Mouse (Mus musculus): ENCODE data around the gene C1ql4. TPM values are rescaled to one million over a fixed set of nuclear protein-coding genes. Genes with fewer than 3 reads are reported as not detected.

Gene C1ql4
- polyA plus RNA-seq, 1 experiment from 2014 or later, result 0.22 TPM

DNA sequence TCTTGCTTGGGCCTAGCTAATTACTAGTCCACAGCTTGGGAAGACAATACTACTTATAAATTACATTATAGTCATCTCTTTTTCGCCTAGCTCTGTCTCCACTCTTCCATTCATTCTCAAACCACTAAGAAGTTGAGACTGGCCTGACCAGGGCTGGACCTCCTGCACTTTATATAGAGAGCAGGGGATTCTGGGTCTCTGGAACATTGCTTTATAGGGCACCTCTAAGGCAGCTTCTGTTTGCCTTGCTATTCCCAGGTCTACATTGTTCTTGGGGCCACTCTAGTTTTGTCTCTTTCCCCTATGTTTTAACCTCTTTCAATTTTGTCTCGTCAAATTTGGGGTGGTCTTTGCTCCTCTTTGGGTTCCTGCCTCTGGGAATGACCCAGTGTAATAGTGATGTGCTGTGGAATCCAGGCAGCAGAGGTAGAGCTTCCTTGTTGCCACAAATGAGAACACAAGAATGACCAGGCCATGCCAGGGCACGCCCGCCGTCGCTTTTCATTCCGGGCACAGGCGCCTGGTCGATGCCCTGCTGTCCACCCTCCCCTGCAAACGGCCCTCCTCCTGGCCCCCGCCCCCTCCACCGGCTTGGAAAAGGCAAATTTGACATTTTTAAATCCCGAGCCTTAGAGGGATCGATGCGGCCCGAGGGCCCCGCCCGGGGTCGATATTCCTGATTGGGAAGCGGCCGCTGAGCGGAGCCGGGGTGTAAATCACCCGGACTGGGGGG lies 8.6 kb upstream of the C1ql4 start:
- peak overlapping the region; percentile 60 for H3K4me2 ChIP-seq (replicated peaks; ENCODE audit: low read depth, low read length)
- no peak overlapping the region for H3K27ac ChIP-seq (ENCODE audit: low read length)
- H3K36me3 ChIP-seq (ENCODE audit: control insufficient read depth, insufficient read depth, low read length), result no peaks in the 10 kb centered on the region
- 4% methylated on average over 24 of the region's 24 CpGs for WGBS
- peak overlapping the region; percentile 34 for H3K4me3 ChIP-seq (ENCODE audit: low read depth, low read length)
- no peak for ATAC-seq (ENCODE audit: insufficient number of reproducible peaks, insufficient read depth, low FRiP score, low read depth)
- H3K9me3 ChIP-seq (ENCODE audit: control insufficient read depth, low read depth, low read length), result no peaks in the 10 kb centered on the region
- 0 out of 2 replicates have a peak overlapping the region, but pooled peaks have one; percentile 18 for H3K9ac ChIP-seq (replicated peaks; ENCODE audit: low read depth, low read length)
- H3K27me3 ChIP-seq (ENCODE audit: control insufficient read depth, insufficient read depth, low read length), result peaks cover 68% of the 10 kb centered on the region
- H3K4me1 ChIP-seq (ENCODE audit: control insufficient read depth, insufficient read depth, low read length), result peaks cover 31% of the 10 kb centered on the region

DNA sequence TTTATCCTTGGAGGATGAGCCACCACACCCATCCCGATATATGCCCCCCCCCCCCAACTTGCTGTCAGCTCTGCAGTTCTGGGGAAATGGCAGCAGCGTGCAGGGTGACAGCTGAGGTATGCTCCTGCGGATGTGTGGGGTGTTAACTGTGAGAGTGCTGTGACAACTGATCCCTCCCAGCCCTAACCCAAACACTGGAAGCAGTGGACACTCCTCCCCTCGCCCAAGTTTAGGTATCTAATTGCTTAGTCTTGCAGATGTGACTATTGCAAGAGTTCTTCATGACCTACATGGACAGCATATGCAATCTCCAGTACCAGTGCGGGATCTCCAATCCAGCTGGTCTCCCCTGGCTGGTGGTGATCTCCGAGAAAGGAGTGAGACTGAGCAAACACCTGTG lies 7.7 kb upstream of the C1ql4 start:
- H3K9me3 ChIP-seq (ENCODE audit: control insufficient read depth, low read depth, low read length), result no peaks in the 10 kb centered on the region
- WGBS, result 8% methylated on average over 6 of the region's 6 CpGs
- no peak overlapping the region for H3K27ac ChIP-seq (ENCODE audit: low read length)

DNA sequence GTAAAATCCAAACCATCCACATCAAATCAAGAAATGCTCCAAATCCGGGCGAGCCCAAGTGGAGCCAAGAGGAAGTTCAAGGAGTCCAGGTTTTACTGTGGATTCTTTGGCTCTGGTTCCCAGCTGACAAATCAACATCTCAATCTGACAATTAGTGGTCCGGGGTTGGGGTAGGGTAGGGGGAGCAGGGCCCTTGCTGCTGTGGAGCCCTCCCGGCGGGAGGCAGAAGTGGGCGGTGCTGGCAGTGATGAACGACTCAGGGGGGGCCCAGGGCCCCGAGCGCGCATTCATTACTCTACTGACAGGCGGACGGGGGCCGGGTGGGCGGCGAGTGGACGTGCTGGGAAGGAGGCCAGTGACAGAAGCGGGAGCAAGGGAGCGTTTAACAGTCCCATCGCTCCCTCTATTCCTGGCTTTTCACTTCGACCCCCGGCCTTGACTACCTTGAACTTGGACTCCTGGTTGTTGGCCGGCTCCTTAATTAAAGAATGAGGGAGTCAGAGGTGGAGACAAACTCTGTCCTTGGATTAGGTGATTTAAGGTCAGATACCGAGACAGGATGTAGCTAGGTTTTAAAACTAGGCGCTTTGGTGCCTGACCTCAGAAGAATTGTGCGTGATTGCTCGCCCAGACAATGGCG lies 7.1 kb upstream of the C1ql4 start:
- no peaks in the 10 kb centered on the region for H3K36me3 ChIP-seq (ENCODE audit: control insufficient read depth, insufficient read depth, low read length)
- no peak overlapping the region for H3K27ac ChIP-seq (ENCODE audit: low read length)
- no peaks in the 10 kb centered on the region for H3K9me3 ChIP-seq (ENCODE audit: control insufficient read depth, low read depth, low read length)
- ATAC-seq (ENCODE audit: insufficient number of reproducible peaks, insufficient read depth, low FRiP score, low read depth), result no peak
- peak overlapping the region; percentile 8; the same call in 1 of the 2 replicates for H3K4me2 ChIP-seq (replicated peaks; ENCODE audit: low read depth, low read length)
- peaks cover 76% of the 10 kb centered on the region for H3K27me3 ChIP-seq (ENCODE audit: control insufficient read depth, insufficient read depth, low read length)
- H3K9ac ChIP-seq (replicated peaks; ENCODE audit: low read depth, low read length), result no peak overlapping the region
- 2% methylated on average over 22 of the region's 27 CpGs for WGBS
- H3K4me3 ChIP-seq (ENCODE audit: low read depth, low read length), result no peak overlapping the region
- peaks cover 31% of the 10 kb centered on the region for H3K4me1 ChIP-seq (ENCODE audit: control insufficient read depth, insufficient read depth, low read length)

More for the DNA sequence above, 7.7 kb upstream of the C1ql4 start:
- Histone ChIP-seq H3K9ac (replicated peaks; ENCODE audit: low read depth, low read length) (no peak overlapping the region), H3K4me2 (replicated peaks; ENCODE audit: low read depth, low read length) (no peak overlapping the region), H3K4me1 (ENCODE audit: control insufficient read depth, insufficient read depth, low read length) (peaks cover 31% of the 10 kb centered on the region), H3K27me3 (ENCODE audit: control insufficient read depth, insufficient read depth, low read length) (peaks cover 72% of the 10 kb centered on the region), H3K4me3 (ENCODE audit: low read depth, low read length) (no peak overlapping the region), H3K36me3 (ENCODE audit: control insufficient read depth, insufficient read depth, low read length) (no peaks in the 10 kb centered on the region)
- ATAC-seq (ENCODE audit: insufficient number of reproducible peaks, insufficient read depth, low FRiP score, low read depth), result no peak

DNA sequence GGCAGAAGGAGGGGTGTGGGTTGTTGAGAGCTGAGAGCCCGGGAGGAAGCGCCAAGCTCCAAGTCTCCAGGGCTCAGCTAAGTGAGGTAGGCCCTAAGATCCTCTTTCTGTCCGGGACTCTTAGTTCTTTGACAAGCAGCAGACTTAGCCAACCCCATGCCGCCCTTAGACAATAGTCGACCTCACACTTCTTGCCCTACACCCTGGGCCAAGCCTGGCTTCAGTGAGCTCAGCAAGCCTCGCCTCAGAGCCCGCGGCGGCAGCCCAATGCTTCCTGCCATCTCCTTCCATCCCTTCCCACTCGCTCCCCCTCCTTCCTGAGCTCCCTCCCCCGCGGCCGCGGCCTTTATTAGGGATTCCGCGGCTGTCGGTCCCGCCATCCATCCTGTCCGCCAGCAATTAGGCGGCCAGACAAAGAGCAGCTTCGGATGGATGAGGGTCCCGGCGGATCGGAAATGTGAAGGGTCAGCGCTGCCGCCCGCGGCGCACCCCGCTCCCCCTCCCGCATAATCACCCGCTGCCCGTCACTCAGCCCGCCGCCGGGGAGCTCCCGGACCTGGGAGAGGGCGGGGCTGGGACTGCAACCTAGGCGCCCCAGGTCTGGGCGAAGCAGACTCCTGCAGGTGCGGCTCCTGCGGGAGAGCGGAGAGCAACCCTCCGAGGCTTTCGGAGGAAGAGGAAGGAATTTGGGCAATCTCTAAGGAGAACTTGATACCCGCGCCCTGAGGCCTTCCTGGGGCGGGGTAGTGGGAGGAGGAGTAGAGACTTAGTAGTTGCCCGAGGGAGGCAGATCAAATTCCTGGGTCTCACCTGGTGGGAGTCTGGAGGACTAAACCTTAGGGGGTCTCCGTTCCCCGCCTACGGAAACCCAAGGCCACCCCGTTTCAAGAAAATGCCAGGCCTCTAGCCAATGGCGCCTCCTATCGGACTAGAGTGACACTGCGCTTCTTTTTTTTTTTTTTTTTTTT lies 6.0 kb upstream of the C1ql4 start:
- H3K27me3 ChIP-seq (ENCODE audit: control insufficient read depth, insufficient read depth, low read length), result peaks cover 79% of the 10 kb centered on the region
- no peaks in the 10 kb centered on the region for H3K9me3 ChIP-seq (ENCODE audit: control insufficient read depth, low read depth, low read length)
- peaks cover 28% of the 10 kb centered on the region for H3K4me1 ChIP-seq (ENCODE audit: control insufficient read depth, insufficient read depth, low read length)
- H3K27ac ChIP-seq (ENCODE audit: low read length), result no peak overlapping the region
- H3K36me3 ChIP-seq (ENCODE audit: control insufficient read depth, insufficient read depth, low read length), result no peaks in the 10 kb centered on the region
- 0 out of 2 replicates have a peak overlapping the region, but pooled peaks have one; percentile 22 for H3K9ac ChIP-seq (replicated peaks; ENCODE audit: low read depth, low read length)
- peak overlapping the region; percentile 79 for H3K4me2 ChIP-seq (replicated peaks; ENCODE audit: low read depth, low read length)
- no peak for ATAC-seq (ENCODE audit: insufficient number of reproducible peaks, insufficient read depth, low FRiP score, low read depth)
- peak overlapping the region; percentile 37 for H3K4me3 ChIP-seq (ENCODE audit: low read depth, low read length)
- 2% methylated on average over 54 of the region's 56 CpGs for WGBS

DNA sequence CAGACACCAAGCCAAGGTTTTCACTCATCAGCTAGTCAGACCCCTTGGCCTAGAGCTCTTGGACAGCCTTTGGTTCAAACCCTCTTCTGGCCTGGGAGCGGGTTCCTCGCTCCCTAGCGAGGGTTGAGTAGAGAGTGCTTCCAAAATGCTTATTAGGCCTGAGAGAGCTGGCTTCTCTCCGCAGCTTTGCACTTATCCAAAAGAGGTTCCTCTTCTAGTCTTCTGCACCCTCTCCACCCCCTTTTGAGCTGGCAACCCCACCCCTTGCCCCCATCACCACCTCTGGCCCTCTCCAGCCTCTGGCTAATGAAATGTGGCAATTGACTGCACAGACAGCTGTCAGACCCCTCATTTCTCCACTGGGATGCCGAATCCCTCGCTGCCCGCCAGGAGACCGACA lies 5.3 kb upstream of the C1ql4 start, which contains the start of gene Dnajc22:
Dnajc22 (plus strand) TSS at position 301 of the 400 bp plus-strand sequence.
- H3K27ac ChIP-seq (ENCODE audit: low read length), result no peak within 1 kb of the TSS
- H3K4me3 ChIP-seq (ENCODE audit: low read depth, low read length), result peak within 1 kb of the TSS; percentile 37
- H3K9me3 ChIP-seq (ENCODE audit: control insufficient read depth, low read depth, low read length), result no peaks in the 10 kb centered on the region
- H3K4me2 ChIP-seq (replicated peaks; ENCODE audit: low read depth, low read length), result peak within 1 kb of the TSS; percentile 79
- H3K9ac ChIP-seq (replicated peaks; ENCODE audit: low read depth, low read length), result 0 out of 2 replicates have a peak within 1 kb of the TSS, but pooled peaks have one; percentile 22
- WGBS, result 37% methylated on average over 8 of the region's 8 CpGs
- ATAC-seq (ENCODE audit: insufficient number of reproducible peaks, insufficient read depth, low FRiP score, low read depth), result no peak
- H3K27me3 ChIP-seq (ENCODE audit: control insufficient read depth, insufficient read depth, low read length), result peaks cover 80% of the 10 kb centered on the region
- H3K36me3 ChIP-seq (ENCODE audit: control insufficient read depth, insufficient read depth, low read length), result no peaks in the 10 kb centered on the region
- H3K4me1 ChIP-seq (ENCODE audit: control insufficient read depth, insufficient read depth, low read length), result peaks cover 24% of the 10 kb centered on the region

DNA sequence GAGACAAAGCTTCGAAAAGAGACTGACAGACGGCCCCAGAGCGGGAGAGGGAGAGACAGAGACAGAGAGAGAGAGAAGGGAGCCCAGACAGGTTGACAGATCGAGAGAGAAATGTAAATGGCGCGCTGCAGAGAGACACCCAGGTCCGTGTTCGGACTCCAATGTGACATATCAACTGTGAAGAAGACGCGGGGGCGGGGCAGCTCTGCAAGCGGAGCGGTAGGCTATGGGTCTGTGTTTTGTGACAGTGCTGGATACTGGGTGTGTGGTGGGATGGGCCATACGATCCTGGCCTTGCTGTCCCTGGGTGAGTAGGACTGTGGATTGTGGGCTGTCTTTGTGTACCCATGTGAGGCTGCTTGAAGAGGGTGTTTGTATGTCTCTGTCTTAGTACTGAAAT lies 1.5 kb upstream of the C1ql4 start:
- Histone ChIP-seq H3K9ac (replicated peaks; ENCODE audit: low read depth, low read length) (no peak overlapping the region), H3K9me3 (ENCODE audit: control insufficient read depth, low read depth, low read length) (no peaks in the 10 kb centered on the region), H3K4me2 (replicated peaks; ENCODE audit: low read depth, low read length) (no peak overlapping the region), H3K27ac (ENCODE audit: low read length) (no peak overlapping the region), H3K4me1 (ENCODE audit: control insufficient read depth, insufficient read depth, low read length) (peaks cover 11% of the 10 kb centered on the region), H3K36me3 (ENCODE audit: control insufficient read depth, insufficient read depth, low read length) (no peaks in the 10 kb centered on the region), H3K27me3 (ENCODE audit: control insufficient read depth, insufficient read depth, low read length) (peaks cover 68% of the 10 kb centered on the region), H3K4me3 (ENCODE audit: low read depth, low read length) (peak overlapping the region; percentile 17; the same call in 1 of the 2 replicates)
- 11% methylated on average over 14 of the region's 14 CpGs for WGBS
- ATAC-seq (ENCODE audit: insufficient number of reproducible peaks, insufficient read depth, low FRiP score, low read depth), result no peak

DNA sequence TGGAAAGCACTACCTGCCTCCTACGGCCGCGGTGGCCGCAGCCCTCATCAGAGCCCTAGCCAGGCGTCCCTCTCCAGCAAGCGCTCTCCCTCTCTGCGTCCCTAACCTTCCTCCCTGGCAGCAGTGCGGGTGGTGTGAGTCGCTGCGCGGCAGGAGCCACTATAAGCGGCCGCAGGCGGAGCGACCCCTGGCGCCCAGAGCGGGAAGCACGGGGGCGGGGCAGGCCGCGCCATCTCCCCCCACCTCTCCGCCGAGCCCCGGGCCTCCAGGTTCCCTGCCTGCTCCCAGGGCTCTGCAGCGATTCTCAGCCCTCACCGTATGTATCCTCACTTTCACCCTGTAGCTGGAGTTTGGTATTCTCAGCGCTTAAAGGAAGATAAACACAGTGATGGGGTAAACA lies 675 bp upstream of the C1ql4 start:
- WGBS, result under 1% methylated on average over 27 of the region's 27 CpGs
- Histone ChIP-seq H3K9me3 (ENCODE audit: control insufficient read depth, low read depth, low read length) (no peaks in the 10 kb centered on the region), H3K4me1 (ENCODE audit: control insufficient read depth, insufficient read depth, low read length) (peaks cover 8% of the 10 kb centered on the region), H3K9ac (replicated peaks; ENCODE audit: low read depth, low read length) (no peak overlapping the region), H3K4me3 (ENCODE audit: low read depth, low read length) (peak overlapping the region; percentile 17), H3K27ac (ENCODE audit: low read length) (no peak overlapping the region), H3K27me3 (ENCODE audit: control insufficient read depth, insufficient read depth, low read length) (peaks cover 66% of the 10 kb centered on the region), H3K4me2 (replicated peaks; ENCODE audit: low read depth, low read length) (peak overlapping the region; percentile 32), H3K36me3 (ENCODE audit: control insufficient read depth, insufficient read depth, low read length) (no peaks in the 10 kb centered on the region; the same call in 1 of the 2 replicates)
- ATAC-seq (ENCODE audit: insufficient number of reproducible peaks, insufficient read depth, low FRiP score, low read depth), result peak; percentile 70

DNA sequence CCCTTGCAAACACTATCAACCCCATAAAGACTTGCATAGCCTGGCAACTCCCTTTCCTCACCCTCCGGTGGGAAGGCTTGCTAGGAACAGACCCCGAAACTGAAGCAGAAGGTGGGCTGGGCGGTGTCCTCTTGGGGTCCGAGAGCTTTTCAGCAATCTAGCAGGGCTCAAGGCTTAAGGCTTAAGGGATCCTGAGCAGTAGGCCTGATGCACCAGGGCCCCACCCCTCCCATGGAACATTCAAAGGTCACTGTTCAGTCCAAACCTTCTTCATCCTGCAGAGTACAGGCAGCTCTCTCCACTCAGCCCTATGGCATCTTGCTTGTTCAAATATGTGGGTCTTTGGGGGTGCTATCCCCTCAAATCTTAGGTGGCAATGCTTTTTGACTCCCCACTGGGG lies 1.6 kb downstream of the C1ql4 start:
- peaks cover 8% of the 10 kb centered on the region for H3K4me1 ChIP-seq (ENCODE audit: control insufficient read depth, insufficient read depth, low read length)
- no peak overlapping the region for H3K9ac ChIP-seq (replicated peaks; ENCODE audit: low read depth, low read length)
- no peaks in the 10 kb centered on the region for H3K9me3 ChIP-seq (ENCODE audit: control insufficient read depth, low read depth, low read length)
- H3K4me2 ChIP-seq (replicated peaks; ENCODE audit: low read depth, low read length), result no peak overlapping the region
- H3K27ac ChIP-seq (ENCODE audit: low read length), result no peak overlapping the region
- 78% methylated on average over 4 of the region's 4 CpGs for WGBS
- no peak overlapping the region for H3K4me3 ChIP-seq (ENCODE audit: low read depth, low read length)
- peaks cover 51% of the 10 kb centered on the region for H3K27me3 ChIP-seq (ENCODE audit: control insufficient read depth, insufficient read depth, low read length)
- peaks cover 18% of the 10 kb centered on the region for H3K36me3 ChIP-seq (ENCODE audit: control insufficient read depth, insufficient read depth, low read length)
- no peak for ATAC-seq (ENCODE audit: insufficient number of reproducible peaks, insufficient read depth, low FRiP score, low read depth)
